Mouse (Mus musculus) brain, embryonic 14.5 days (tissue): Measurements from ENCODE around the gene Habp4.

Source experiments
- CTCF ChIP-seq: fragments of 200-500 bp; IDR thresholded peaks from 2 replicates; pipeline ENCODE4 v1.5.1; 2012; ENCODE audit warnings: inconsistent platforms, mild to moderate bottlenecking, moderate library complexity, borderline replicate concordance; ENCODE audit not compliant: insufficient read depth, insufficient read length; ENCODE audit errors: extremely low read depth
- POLR2A ChIP-seq: fragments of 200-500 bp; IDR thresholded peaks from 2 replicates; pipeline ENCODE4 v1.6.1; 2012; ENCODE audit warnings: mild to moderate bottlenecking, inconsistent platforms, borderline replicate concordance; ENCODE audit not compliant: poor library complexity, insufficient read depth, insufficient read length, severe bottlenecking; ENCODE audit errors: extremely low read depth

- TF ChIP-seq POLR2A (no peak), CTCF (peak; percentile 50; the same call in 1 of the 2 replicates)
Observed at GRCm38 (mm10) chr13:64180888-64181287, 19.3 kb downstream of the Habp4 start.
